Mouse (Mus musculus) common myeloid progenitor, adult 5-6 weeks (primary cell): ENCODE measurements around the gene Grin2b. TPM values are rescaled to one million over a fixed set of nuclear protein-coding genes. Genes with fewer than 3 reads are reported as not detected.
A peak's percentile ranks its signal among the peaks of the same experiment; 100 is the strongest.

Experiments used
- ATAC-seq: replicated peaks from 2 replicates; pipeline ENCODE4 v1.8.0; 2016; ENCODE audit warnings: low read depth, mild to moderate bottlenecking, moderate TSS enrichment, inconsistent platforms; ENCODE audit not compliant: poor library complexity, severe bottlenecking
- total RNA-seq: library from RNA; stranded (forward); fragments of 200-1000, 187-1606 nt; gene quantifications from 2 replicates; pipeline ENCODE4 v1.2.3, GENCODE M21; 2017

The Grin2b gene
- total RNA-seq, 1 experiment from 2014 or later, result not detected

DNA sequence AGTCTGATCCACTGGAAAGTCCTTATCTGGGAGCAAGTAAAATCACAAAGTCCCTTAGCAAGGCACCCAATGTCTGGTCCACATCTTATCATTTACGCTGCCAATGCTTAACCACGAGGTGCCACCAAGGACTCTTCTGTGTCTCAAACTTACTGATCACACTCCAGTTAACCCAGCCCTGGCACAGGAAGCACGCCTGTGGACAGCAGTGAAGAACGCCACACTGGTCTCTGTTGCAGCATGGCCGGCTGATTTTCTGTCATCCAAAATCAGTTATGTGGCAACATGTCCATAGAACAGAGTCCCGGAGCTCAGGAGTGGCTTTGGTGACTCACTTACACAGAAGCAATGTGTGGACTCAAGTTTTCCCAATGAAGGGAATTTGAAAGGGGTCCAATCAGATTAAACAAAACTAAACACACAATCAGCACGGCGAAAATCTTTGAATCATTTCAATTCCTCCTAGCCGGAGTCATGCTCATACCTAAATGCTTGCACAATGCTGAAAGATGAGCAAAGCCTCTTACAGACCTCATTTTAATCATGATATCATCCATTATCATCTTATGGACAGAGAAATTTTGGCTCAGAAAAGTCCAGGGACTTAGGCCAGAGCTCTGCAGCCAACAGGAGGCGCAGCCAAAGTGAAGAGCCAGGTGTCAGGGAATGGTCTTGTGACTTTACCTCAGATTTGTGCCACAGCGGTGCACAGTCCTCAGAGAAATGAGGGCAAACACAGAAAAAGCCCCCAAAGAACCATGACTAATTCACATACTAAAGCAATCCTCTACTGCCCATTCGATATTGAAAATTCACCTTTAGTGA, 159.5 kb downstream of the Grin2b start:
- no peak for ATAC-seq

DNA sequence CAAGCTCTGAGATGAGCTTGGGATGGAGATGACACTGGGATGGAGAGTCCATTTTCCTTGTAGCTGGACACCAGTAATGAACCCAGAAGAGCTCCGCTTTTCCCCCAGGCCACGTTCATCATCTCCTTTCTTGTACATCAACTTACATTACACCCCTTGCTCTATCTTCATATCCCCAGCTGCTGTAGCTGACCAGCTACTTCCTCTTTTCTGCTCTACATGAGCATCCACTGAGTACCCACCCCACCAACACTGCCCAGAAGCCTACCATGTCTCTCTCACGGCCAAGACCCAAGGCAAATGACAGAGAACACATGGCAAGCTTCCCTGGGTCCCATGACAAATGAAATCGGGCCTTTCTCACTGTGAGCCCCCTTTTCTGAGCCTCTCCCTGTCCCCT, 161.8 kb downstream of the Grin2b start:
- ATAC-seq, result peak; percentile 87

- ATAC-seq, result no peak
These were observed 162.3 kb downstream of the Grin2b start for GRCm38 (mm10) chr6:136011038-136011311.

DNA sequence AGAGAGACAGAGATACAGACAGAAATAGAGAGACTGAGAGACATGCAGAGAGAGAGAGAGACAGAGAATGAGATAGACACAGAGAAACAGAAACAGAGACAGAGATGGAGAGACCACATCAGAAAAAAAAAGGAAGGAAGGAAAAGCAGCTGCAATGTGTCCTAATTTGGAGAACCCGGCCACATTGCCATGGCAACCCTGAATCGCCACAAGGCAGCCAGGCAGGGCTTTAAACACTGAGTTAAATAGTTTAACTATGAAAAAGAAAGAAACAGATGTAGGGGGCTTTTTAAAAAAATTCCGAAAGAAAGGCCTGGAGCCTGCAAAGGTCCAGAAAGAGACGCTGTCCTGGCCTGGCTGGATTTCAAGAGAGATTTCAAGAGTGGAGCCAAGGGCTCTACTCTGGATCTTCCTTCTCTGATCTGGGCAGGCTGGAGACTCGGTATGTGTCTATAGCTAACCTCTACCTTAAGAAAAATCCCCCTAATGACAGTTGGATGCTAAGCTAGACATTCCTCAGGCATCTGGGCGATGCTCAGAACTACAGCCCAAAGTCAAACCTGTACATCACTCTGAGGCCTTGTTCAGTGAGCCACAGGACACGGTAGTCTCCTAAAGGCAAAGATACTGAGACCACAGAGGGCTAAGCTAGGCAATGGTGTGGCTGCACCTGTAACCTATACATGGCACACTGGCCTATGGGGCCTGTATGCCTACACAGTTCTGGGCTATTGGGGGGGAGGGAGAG, 162.8 kb downstream of the Grin2b start:
- peak; percentile 83 for ATAC-seq

DNA sequence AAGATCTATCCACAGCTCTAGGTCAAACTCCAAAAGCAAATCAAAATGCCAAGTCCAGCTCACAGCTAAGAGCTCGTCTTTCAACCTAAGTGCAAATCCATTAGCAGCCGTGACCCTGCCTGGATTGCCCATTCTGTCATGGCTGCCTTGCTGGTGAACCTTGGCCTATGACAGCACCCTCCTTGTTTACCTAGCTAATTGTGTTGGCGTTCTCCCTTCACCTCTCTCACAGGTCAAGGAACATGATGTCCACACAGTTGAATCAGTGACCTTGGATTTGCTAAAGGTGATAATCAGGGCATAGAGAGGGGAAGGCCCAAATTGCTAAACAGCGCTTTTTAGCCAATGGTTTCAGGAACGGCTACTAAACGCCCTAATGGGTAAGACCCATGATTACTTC, 165.2 kb downstream of the Grin2b start:
- ATAC-seq, result no peak

- no peak for ATAC-seq
These were observed 178.6 kb downstream of the Grin2b start for GRCm38 (mm10) chr6:135994691-135995090.

DNA sequence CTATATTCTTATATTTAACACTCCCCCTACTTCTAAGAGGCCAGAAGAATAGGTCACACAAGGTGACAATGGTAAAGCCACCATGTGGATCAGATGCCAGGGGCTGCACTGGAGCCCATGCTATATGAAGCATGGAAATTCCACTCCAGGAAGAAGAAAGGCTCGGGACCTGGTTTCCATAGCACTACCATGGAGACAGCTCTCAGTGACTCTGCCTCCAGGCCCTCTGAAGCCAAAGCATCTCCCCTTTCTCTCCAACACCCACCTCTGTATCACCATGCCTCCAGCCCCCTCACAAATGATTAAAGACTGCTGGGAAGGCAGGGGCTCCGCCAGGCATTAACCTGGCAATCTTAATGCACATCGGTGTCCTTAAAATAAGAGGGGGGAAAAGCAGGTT, 179.4 kb downstream of the Grin2b start:
- no peak for ATAC-seq

DNA sequence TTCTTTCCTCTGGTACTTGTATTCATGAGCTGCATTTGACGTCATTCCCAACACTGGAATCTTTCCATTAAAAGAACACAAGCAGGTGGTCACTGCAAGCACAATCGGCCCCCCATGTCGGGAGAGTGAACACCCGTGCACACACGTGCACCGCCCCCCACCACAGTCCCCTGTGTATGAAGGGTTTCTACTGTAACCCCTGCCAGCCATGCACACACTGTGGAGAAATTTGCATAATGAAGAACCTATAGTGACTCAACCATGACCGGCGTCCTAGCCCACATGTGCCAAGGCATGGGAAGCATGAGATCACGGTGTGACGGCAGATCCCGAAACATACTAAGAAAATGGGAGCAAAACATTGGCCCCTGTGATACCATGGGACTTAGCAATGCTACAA, 179.9 kb downstream of the Grin2b start:
- ATAC-seq, result no peak

DNA sequence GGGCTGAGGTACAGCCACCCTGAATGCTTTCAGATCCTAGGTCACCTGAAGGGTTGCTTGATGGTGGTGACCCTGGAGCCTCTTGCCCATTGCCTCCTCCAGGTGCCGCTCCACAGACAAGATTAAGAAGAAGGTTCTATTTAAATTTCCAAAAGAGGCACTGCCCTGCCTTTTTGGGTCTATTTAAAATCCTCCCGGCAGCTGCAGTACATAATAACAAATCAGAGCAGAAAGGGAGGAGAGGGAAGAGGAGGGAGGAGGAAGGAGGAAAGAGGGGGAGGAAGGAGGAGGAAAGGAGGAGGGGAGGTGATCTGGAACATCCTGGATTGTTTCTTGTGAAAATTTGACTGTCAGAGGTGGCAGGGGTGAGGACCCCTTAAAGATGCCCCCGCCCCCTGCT, 197.2 kb downstream of the Grin2b start:
- no peak for ATAC-seq

DNA sequence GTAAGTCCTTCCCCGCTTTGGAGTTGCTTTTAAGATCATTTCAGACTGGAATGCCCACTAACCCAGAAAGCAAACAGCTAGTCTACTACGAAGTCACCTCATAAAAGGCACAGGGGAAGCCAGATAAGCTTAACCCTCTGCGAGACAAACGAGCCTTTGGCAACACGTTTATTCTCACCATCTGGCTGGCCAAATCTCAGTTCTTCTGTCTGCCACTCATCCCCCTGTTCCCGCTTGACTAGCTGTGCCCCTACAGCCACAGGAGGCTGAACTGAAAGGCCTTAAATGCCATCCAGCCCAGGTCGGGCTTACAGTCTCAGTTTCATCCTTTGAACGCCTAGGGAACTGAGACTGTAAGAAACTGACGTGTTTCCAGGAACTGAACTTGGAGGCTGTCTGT, 200.8 kb downstream of the Grin2b start:
- ATAC-seq, result no peak

GRCm38 (mm10) chr6:135971481-135971880, 201.8 kb downstream of the Grin2b start:
- ATAC-seq, result no peak

DNA sequence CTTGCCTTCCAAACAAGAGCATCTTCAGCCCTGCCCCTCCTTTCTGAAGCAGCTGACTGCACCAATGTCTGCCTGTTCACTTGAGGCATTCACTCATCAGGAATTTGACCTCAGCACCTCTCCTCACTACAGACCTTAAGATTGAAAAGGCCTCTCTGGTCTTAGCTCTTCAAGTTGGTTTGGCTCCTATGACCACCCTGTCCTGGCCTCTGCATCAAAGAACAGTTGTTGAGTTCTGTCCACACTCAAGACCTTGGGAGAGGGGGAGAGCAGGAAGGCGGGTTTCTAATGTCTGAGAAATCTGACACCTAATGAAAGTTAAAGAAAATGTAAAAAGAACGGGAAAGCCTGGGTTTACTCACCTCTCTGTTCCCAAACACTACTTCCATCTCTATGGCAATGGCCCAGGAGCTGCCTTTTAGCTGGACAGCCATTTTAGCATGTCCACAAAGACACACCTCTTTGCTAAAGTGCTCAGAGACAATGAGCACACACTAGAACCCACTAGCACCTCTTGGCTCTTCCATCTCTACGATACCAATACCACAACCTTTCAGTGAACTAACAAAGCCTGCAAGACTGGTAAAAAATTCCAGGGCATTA, 202.5 kb downstream of the Grin2b start:
- no peak for ATAC-seq

DNA sequence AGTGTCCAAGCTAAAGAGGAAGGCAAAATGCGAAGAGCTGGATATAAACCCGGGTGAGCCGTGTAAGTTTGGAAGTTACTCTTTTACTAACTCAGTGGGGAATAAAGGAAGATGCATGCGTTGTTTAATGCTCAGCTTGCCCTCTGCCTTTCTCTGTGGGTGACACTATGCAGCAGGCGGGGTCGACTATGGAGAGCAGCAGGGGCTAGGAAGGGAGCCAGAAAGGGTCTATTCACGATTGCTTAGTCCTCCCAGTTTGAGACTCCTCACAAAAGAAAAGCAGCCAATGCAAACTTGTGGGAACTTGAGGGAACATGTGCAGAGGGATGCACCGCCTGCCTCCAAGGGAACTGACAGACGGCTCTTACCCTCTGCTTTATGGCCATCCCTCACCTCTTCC, 211.5 kb downstream of the Grin2b start:
- ATAC-seq, result no peak

DNA sequence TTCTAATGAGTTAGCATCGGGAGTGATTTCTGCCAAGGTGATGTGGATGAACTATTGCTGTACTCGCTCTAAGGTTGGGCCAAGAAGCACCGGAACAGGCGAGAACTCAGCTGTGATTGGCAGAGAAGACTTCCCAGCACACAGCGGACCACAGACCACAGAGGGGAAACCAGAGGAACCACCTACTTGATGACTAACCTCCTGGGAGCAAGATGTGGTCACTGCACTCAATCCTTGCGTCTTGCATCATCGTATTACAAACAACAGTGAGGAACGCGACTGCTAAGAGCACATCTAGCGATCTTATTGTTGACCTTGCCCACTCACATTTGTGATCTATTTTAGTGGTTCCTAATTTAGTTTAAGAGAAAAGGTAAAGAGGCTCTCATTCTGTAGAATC, 213.7 kb downstream of the Grin2b start:
- ATAC-seq, result peak; percentile 95

DNA sequence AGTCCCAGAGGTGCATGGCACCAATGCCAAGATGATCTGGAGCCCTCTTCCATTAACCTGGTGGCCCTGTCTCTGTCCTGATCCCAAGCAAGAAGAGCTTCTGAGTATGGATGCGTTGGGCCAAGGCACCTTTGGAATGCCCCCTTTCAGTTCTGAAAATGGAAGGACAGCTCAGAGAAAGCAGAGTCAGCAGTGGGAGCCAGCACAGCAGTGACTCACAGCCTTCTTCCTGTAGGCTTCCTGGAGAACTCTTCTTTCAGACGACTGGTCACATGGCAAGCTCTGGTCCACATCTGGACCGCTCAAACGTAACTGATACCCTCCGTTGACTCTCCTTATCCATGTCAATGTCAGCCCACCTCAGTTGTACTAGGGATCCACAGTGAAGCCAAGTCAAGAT, 221.6 kb downstream of the Grin2b start:
- no peak for ATAC-seq

- no peak for ATAC-seq
These were observed 227.8 kb downstream of the Grin2b start for GRCm38 (mm10) chr6:135945511-135945910.

GRCm38 (mm10) chr6:135944358-135944757, 229.0 kb downstream of the Grin2b start:
- no peak for ATAC-seq

DNA sequence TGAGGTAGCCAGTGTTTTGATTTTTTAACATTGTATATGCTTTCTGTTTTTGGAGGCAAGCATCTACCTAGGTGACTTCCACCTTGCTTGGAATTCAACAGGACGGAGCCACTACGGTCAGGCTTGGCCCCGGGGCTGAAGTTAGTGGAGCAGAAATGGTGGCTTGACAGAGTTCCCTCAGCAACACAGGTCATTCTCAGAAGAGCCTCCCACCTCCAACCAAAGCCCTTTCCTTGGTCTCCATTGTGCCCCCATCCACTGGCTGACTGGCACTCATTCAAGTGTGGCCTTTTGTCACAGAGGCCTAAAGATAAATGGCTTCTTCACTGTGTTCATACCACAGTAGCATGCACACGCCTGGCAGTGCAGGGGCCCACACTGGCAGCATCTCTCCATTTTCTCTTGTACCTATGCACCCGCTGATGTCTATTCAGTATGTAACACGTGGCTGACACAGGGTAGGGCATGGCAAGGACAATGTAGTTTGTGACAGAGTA, 230.1 kb downstream of the Grin2b start:
- ATAC-seq, result no peak

GRCm38 (mm10) chr6:135932924-135933323, 240.4 kb downstream of the Grin2b start:
- ATAC-seq, result no peak

DNA sequence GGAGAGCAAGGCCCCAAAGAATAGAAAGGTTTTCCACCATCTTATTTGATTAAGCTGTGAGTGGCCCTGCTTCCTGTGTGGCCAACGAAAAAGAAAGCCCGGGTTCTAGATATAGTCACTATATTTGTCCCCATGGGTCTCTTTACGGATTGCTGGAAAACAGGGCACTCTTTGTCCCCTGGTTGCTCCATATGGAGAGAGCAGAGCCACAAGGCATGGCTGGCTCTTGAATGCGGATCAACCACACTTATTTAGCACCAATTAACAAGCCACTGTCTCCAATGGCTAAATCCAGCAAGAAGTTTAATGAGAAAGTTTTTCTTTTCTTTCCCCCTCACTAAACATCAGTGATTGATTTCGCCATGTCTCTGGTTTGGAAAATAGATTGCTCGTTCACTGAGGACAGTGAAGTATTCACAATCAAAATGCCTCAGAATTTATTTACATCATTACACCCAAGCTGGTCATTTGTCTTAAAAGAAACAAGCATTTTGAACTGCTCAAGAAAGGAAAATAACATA, 240.9 kb downstream of the Grin2b start:
- no peak for ATAC-seq

DNA sequence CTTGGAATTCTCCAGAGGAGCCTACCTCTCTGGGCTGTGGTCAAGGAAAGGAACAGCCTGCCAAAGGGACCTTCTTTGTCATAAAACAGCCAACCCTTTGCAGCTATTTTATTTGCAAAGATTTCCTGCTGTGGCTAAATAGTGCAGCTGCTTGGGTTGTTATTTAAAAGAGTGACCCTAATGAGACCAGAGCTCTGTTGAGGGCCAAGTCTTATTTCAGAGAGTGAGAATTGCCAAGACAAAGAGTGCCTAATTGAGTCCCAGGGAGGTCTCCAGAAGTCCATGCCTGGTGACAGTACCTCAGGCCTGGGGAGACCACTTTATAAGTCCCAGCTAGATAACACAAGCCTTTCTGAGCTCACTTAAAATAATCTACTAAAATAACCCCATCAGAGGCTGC, 255.6 kb downstream of the Grin2b start:
- no peak for ATAC-seq
